Mouse (Mus musculus): ENCODE data around the gene Mutyh.

GRCm38 (mm10) chr4:116787985-116788760, 19.4 kb upstream of the Mutyh start:
- no peak for TF ChIP-seq POLR2A (IDR thresholded peaks at IDR 0.05; ENCODE audit: low read depth, low read length)
- no peak for TF ChIP-seq CTCF (conservative IDR thresholded peaks at IDR 0.05; ENCODE audit: insufficient read depth, insufficient read length, low read depth, low read length)

Measured in kidney, adult 2 months (tissue).